Mouse (Mus musculus): ENCODE measurements around the gene Usp32.

The Usp32 gene

DNA sequence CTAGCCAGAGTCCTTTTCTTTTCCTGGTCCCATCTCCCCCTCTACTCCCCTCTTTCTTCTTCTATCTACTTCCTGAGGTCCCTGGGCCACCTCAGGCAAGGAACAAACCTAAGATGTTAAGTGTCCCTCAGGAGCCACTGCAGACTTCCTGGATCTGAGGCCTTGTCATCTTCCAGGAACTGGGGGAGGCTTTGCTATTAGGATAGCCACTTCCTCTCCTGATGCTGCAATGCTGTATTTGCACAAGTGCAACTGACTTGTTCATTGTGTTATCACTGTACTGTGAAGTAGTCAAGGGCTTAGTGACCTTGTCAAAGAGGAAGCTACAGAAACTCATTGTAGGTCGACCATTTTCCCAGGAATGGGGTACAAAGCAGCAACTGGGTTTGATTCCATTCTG, 160.6 kb downstream of the Usp32 start:
- no peak for DNase-seq (ENCODE audit: low read depth, low spot score)

- no peak for DNase-seq (ENCODE audit: low read depth, low spot score)
Measured at GRCm38 (mm10) chr11:84978113-84978512, 161.8 kb downstream of the Usp32 start.

DNA sequence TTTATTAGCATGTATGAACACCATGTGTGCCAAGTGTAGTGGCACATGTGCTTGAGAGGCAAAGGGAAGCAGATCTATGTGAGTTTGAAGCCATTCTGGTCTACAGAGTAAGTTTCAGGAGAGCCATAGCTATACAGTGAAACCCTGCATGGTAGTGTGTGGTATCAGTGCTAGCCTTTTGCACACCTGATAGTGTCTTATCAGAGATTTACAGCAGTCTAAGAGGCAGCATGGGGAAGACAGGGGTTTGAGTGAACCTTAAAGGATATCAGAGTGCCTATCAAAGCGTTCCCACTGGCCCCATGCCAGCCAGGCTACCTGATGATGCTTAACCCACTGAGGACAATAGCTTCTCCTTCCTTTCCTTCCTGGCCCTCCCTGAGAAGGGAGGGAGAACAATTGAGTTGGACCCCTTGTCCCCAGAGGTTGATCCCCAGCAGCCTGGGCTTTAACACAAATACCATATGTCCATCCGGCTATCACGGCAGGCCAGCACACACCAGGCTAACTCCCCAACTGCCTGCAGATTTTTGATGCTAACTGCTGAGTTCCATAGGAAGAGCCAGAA, 162.5 kb downstream of the Usp32 start:
- DNase-seq (ENCODE audit: low read depth, low spot score): no peak

DNA sequence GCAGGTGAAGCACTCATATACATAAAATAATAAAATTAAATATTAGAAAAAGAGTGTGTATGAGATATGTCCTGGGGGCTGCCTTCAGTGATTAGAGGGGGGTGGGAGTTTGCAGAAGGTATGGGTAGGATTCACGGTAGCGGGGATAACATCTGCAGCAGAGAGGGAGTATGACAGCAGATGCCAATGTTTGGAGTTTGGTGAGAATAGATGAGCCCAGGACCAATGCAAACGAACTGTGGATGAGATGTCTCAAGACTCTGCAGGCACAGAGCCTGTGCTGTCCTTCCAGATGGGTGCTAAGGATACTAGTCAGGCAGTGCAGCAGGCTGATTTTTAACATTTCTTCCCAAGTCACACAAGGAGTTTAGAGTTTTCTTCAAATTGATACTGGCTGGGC, 163.3 kb downstream of the Usp32 start:
- no peak for DNase-seq (ENCODE audit: low read depth, low spot score)

DNA sequence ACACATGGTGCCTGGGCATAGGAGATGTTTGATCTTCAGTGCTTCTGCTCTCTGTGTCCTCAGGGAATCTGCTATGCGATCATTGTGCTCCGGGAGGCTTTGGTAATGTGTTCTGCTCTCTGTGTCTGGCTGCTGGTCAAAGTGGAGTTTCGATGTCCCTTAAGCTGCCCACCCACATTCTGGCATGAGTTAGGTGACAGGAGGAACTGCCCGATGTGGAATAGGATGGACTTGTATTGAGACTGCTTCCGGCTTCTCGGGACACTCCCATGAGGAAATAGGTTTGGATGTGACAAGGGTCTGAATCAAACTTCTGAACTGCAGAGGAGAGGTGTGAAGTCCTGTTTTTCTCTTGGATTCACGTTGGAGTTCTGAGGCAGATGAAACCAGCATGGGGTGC, 165.4 kb downstream of the Usp32 start:
- DNase-seq (ENCODE audit: low read depth, low spot score): no peak

GRCm38 (mm10) chr11:84973661-84974060, 166.3 kb downstream of the Usp32 start:
- DNase-seq (ENCODE audit: low read depth, low spot score): no peak

GRCm38 (mm10) chr11:84972067-84972466, 167.9 kb downstream of the Usp32 start:
- DNase-seq (ENCODE audit: low read depth, low spot score): no peak

- DNase-seq (ENCODE audit: low read depth, low spot score): no peak
Measured at GRCm38 (mm10) chr11:84968775-84969174, 171.2 kb downstream of the Usp32 start.

- DNase-seq (ENCODE audit: low read depth, low spot score): no peak
Measured at GRCm38 (mm10) chr11:84968309-84968708, 171.7 kb downstream of the Usp32 start.

GRCm38 (mm10) chr11:84967113-84967512, 172.8 kb downstream of the Usp32 start:
- DNase-seq (ENCODE audit: low read depth, low spot score): no peak

- no peak for DNase-seq (ENCODE audit: low read depth, low spot score)
Measured at GRCm38 (mm10) chr11:84966696-84967095, 173.3 kb downstream of the Usp32 start.

- no peak for DNase-seq (ENCODE audit: low read depth, low spot score)
Measured at GRCm38 (mm10) chr11:84963556-84963955, 176.4 kb downstream of the Usp32 start.

DNA sequence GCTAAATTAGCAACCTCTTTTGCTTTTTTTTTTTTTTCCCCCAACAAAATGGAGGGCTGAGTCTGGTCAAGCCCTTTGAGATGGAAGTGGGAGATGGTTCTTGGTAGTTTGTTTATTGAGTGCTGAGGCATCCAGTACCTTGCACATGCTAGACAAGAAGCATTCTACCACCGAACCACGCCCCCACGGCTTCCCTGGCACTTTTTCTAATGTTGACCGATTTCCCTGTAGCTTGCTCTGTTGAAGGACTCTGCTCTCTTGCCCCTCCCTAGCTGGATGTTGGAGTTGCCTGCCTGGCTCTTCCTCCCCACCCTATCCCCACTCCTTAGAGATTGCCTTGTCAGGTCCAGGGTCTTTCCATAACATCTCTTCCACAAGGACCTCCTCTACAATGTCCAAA, 177.4 kb downstream of the Usp32 start:
- no peak for DNase-seq (ENCODE audit: low read depth, low spot score)

GRCm38 (mm10) chr11:84961571-84961970, 178.4 kb downstream of the Usp32 start:
- no peak for DNase-seq (ENCODE audit: low read depth, low spot score)

- DNase-seq (ENCODE audit: low read depth, low spot score): no peak
Measured at GRCm38 (mm10) chr11:84960780-84961179, 179.2 kb downstream of the Usp32 start.

DNA sequence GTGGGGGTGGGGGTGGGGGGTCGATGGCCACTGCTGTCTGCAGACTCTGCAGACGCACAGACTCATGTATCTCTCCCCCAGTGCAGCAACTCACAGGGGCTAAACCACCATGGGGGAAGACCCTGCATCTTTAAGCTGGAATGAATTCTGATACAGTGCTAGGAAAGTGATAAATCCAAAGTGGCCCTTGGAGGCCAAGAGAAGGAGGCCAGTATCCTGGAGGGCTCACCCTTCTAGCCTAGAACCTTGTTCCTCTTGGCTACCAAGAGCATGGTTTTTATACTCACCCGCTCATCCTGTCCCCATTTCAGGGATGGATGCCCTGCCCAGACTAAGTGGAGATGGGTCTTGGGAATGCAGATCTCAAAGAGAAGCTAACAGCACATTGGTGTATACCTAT, 179.7 kb downstream of the Usp32 start:
- DNase-seq (ENCODE audit: low read depth, low spot score): no peak

DNA sequence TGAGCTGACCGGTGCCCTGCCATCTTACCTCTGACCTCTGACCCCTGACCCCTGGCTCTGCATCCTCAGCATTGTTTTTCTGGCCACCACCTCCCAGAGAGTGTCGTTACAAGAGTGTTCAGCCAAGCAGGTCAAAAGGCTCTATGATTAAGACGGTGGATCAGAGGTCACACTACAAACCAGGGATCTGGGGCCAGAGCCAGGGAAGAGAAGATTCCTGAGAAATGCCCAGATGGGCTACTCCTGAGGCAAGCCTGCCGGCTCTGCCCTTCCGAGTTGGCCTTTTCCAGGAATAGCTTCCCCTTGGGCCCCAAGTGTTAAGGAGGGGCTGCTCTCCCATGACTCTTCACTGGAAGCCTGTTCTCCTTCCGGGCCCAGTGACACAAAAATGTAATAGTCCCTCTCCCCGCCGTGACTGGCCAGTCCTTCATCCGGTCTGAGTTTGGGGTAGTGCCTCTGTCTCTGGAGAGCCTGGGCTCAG, 180.2 kb downstream of the Usp32 start:
- no peak for DNase-seq (ENCODE audit: low read depth, low spot score)

DNA sequence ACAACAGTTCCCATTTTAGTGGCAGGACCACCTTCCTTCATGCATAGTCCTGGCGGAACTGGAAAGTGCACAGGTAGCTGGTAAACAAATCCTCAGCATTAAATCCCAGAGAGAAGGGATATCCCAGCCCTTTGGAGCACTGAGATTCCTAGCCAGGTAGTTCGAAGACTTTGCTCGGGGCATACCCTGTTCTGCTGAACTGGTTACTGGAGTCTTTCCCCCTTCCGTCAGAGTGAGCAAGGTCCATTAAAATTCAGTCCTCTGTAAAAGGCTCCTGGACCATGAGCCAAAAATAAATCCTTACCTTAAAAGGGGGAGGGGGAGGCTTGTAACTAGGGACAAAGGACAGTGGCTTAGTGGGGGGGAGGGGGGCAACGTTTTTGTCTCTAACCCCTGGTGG, 180.8 kb downstream of the Usp32 start:
- DNase-seq (ENCODE audit: low read depth, low spot score): no peak

- DNase-seq (ENCODE audit: low read depth, low spot score): no peak
Measured at GRCm38 (mm10) chr11:84958271-84958630, 181.7 kb downstream of the Usp32 start.

GRCm38 (mm10) chr11:84957591-84958270, 182.2 kb downstream of the Usp32 start, which contains the start of gene Car4:
Car4 (plus strand) TSS chr11:84957786.
- DNase-seq (ENCODE audit: low read depth, low spot score): no peak

DNA sequence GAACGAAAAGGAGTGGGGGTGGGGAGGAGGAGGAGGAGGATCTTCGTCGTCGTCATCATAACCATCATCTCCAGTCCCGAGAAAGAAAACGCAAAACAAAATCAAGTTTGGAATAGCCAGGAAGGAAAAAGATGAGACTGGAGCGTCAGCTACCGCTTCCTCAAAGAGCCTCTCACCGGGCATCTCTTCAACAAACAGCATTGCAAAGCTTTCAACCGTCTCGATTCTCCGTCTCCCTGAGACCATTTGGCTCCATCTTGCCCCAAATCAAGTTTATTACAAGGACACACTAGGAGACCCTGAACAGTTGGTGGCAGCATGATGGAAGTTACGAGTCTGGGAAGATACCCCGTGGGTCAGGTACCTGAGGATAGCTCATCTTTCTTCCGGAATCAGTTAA, 182.8 kb downstream of the Usp32 start:
- DNase-seq (ENCODE audit: low read depth, low spot score): no peak

GRCm38 (mm10) chr11:84956400-84956799, 183.6 kb downstream of the Usp32 start:
- DNase-seq (ENCODE audit: low read depth, low spot score): no peak

- DNase-seq (ENCODE audit: low read depth, low spot score): no peak
Measured at GRCm38 (mm10) chr11:84952611-84953010, 187.3 kb downstream of the Usp32 start.

GRCm38 (mm10) chr11:84948526-84948925, 191.4 kb downstream of the Usp32 start:
- DNase-seq (ENCODE audit: low read depth, low spot score): no peak

Measured in CD4-positive helper T cell, adult 2 months (primary cell).